Mouse (Mus musculus) cortical plate, adult 2 months (tissue): ENCODE data around the gene Rdh13.

Experiments
- CTCF ChIP-seq: fragments of 200-500 bp; IDR thresholded peaks from 2 replicates; pipeline ENCODE4 v1.5.1; 2011; ENCODE audit warnings: mild to moderate bottlenecking, control low read depth, low read length; ENCODE audit not compliant: insufficient read depth; ENCODE audit errors: extremely low read depth
- POLR2A ChIP-seq: fragments of 200-500 bp; IDR thresholded peaks from 2 replicates; pipeline ENCODE4 v1.6.1; 2011; ENCODE audit warnings: mild to moderate bottlenecking, low read length, control low read depth; ENCODE audit not compliant: insufficient read depth; ENCODE audit errors: extremely low read depth

DNA sequence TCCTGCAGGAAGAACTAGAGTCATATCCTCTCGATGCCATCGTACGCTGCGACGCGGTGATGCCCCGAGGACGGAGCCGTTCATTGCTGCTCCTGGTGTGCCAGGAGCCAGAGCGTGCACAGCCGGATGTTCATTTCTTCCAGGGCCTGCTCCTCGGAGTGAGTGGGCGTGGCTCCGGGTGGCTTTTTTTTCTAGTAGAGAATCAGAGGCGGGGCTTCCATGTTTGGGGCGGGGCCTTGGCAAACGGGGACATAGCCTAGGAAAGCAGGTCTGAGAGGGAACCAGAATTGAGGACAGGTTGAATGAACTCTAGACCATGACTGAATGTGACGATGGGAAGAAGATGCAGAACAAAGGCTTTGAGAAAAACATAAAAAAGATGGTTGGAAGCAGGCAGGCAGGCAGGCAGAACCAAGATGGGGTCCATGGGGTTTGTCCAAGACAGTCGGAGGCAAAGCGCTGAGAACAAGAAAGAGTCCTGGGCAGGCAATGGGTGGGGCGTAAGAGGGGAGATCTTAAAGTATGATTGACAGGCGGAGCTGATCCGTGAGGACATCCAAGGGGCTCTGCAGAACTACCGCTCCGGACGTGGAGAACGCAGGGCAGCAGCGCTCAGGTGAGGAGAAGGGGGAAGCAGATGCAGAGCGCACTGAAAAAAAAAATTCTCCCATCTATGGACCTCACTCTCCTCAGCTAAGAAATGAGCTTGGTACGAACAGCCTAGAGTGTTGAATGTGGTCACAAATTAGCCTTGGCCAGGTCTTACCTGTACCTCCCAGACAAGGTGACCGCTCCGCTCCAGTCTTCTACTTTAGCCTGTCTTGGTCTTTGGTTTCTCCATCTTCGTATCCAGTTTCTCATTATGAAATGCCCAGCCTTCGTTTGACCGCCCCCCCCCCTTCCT, 25.1 kb upstream of the Rdh13 start:
- TF ChIP-seq CTCF, result no peak
- TF ChIP-seq POLR2A, result no peak
